Mouse (Mus musculus): ENCODE measurements at regions not wholly inside any gene's neighbourhood (a gene's known extent, or its start where the extent isn't known, plus 50 kb on each side); places are given as distances from the start of the nearest gene placed in this dataset.

GRCm38 (mm10) chrX:103904038-103904696 is 76.9 kb downstream of the Rlim start:
- H3K27me3 ChIP-seq, result peaks cover 3% of the 10 kb centered on the region
- ATAC-seq (ENCODE audit: insufficient number of reproducible peaks, low FRiP score, low TSS enrichment, low read depth), result no peak
- H3K4me1 ChIP-seq, result no peaks in the 10 kb centered on the region
- 76% methylated on average over 5 of the region's 5 CpGs for WGBS
- no peak overlapping the region for H3K4me2 ChIP-seq (replicated peaks)
- H3K4me3 ChIP-seq (replicated peaks), result no peak overlapping the region
- H3K27ac ChIP-seq (replicated peaks), result no peak overlapping the region
- H3K9ac ChIP-seq, result no peak overlapping the region
- H3K36me3 ChIP-seq, result no peaks in the 10 kb centered on the region
- H3K9me3 ChIP-seq (replicated peaks), result no peaks in the 10 kb centered on the region

GRCm38 (mm10) chrX:103879329-103879935 is 57.6 kb upstream of the Slc16a2 start:
- Histone ChIP-seq H3K4me2 (replicated peaks) (peak overlapping the region; percentile 24), H3K27ac (replicated peaks) (no peak overlapping the region), H3K4me1 (no peaks in the 10 kb centered on the region), H3K27me3 (peaks cover 14% of the 10 kb centered on the region), H3K4me3 (replicated peaks) (no peak overlapping the region), H3K9ac (no peak overlapping the region), H3K36me3 (no peaks in the 10 kb centered on the region), H3K9me3 (replicated peaks) (no peaks in the 10 kb centered on the region)
- ATAC-seq (ENCODE audit: insufficient number of reproducible peaks, low FRiP score, low TSS enrichment, low read depth), result no peak
- 20% methylated on average over 20 of the region's 24 CpGs for WGBS
